Mouse (Mus musculus): ENCODE data around the gene Zfp874b.
A peak's percentile ranks its signal among the peaks of the same experiment; 100 is the strongest.

DNA sequence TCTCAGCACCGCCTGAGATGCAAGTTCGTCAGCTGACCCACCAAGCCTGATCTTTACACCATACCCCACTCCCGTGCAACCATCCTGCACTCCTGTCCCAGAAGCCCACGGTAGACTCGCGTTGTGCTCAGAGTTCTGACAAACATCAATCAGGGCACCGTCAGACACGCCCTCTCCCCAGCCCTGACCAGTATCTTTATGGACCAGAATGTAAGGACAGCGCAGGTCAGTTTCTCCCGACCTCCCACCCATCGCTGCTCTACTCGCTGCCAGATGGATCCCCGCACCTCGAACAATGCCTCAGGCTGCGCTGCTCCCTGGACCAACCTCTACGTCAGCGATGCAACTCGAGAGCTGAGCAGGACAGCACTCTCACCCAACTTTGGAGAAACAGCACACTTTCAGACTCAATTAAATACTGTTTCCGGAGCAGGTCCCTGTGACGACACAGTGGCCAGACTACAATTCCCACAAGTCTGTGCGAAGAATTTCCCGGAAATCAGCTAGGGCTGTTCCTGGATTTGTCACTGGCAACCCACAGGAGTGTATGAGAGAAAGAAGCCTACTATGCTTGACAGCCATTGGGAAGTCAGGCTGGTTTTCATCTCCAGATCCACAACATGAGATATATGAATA is 16.1 kb upstream of the Zfp874b start, which contains the start of gene Zfp58:
- TF ChIP-seq CTCF (IDR thresholded peaks at IDR 0.05; ENCODE audit: insufficient read depth, low read depth, low read length) (no peak), POLR2A (IDR thresholded peaks at IDR 0.05; ENCODE audit: insufficient read depth, low read depth, low read length) (0 out of 2 replicates have a peak, but pooled peaks have one; percentile 24)
